Mouse (Mus musculus) kidney, adult 2 months (tissue): ENCODE measurements at regions not wholly inside any gene's neighbourhood (a gene's known extent, or its start where the extent isn't known, plus 50 kb on each side); places are given as distances from the start of the nearest gene placed in this dataset.

Source experiments
- CTCF ChIP-seq: fragments of 200-500 bp; conservative IDR thresholded peaks from 2 replicates; pipeline ENCODE4 v1.5.1; 2011; ENCODE audit warnings: low read depth, mild to moderate bottlenecking, control low read depth, low read length, moderate library complexity, mixed read lengths; ENCODE audit not compliant: insufficient read depth, insufficient read length
- POLR2A ChIP-seq: fragments of 200-500 bp; IDR thresholded peaks from one replicate; pipeline ENCODE4 v1.6.1; 2011; ENCODE audit warnings: low read depth, low read length, control low read depth

DNA sequence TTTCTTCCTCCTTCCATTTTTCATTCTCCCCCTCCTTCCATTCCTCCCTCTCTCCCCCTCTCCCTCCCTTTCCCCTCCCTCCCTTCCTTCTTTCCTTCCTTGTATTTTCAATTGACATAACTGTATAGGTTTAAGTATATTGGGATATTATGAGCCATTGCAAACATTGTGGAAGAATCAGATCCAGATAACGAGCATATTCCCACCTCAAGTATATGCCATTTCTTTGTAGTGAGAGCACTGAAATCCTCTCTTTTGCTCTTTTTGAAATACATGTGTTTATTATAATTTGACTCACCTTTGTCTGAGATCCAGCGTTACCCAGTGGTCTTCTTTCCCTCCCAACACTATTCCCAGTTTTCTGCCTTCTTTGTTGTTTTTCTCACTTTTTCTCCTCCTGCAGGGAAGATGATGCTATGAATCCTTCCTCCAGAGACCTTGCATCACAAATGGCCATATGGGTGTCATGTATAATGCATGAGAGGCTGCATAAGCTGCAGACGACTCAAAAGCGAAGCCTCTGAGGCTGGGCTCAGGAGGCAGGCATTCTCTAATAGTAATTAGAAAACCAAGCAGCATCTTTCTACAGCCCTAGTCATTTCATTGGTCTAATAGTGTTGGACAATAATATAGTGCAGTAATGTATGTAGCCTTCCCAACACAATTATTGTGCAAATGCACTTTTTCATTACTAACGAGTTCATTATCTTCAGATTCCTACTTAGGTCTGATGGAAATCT is 258.2 kb upstream of the Rgmb start:
- TF ChIP-seq CTCF (no peak), POLR2A (no peak)
